Mouse (Mus musculus) monocyte, adult 2 months (primary cell): ENCODE results near the gene Ripor1.

ENCODE experiments used
- DNase-seq, 2 experiments: peaks; one replicate each; pipeline ENCODE4 v3.0.0; 2022; ENCODE audit warnings: low spot score in 2 of 2, low read depth in 1 of 2

The Ripor1 gene

DNA sequence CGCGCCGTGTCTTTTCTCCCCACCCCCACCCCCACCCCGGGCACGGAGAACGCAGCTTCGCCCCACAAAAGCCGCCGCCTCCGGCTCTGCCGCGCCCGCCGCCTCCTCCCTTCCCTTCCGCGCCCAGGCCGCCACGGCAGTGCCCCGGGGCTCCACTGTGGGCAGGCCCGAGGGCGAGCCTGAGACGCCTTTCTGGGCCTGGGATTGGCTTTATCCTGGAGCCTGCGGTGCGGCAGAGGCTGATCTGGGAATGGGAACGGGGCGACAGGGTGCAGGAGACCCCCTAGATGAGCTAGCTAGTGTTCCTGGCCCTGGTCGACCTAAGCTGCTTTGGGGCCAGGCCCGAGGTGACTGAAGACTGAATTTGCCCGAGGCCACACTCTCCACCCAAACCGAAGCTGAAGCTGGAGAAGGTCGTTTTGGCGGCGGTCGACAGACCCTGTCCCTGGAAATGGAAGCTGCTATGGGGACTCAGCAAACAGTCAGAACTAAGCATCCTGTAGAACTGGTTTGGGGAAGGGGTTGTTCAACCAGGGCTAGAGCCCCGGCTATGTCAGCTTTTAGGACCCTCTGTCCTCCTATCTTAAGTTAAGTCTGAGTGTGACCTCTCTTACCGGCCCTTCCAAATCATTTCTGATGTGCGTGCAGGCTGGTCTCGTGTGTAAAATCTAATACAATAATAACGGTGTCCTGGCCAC is 585 bp downstream of the Ripor1 start:
- DNase-seq: no peak

DNA sequence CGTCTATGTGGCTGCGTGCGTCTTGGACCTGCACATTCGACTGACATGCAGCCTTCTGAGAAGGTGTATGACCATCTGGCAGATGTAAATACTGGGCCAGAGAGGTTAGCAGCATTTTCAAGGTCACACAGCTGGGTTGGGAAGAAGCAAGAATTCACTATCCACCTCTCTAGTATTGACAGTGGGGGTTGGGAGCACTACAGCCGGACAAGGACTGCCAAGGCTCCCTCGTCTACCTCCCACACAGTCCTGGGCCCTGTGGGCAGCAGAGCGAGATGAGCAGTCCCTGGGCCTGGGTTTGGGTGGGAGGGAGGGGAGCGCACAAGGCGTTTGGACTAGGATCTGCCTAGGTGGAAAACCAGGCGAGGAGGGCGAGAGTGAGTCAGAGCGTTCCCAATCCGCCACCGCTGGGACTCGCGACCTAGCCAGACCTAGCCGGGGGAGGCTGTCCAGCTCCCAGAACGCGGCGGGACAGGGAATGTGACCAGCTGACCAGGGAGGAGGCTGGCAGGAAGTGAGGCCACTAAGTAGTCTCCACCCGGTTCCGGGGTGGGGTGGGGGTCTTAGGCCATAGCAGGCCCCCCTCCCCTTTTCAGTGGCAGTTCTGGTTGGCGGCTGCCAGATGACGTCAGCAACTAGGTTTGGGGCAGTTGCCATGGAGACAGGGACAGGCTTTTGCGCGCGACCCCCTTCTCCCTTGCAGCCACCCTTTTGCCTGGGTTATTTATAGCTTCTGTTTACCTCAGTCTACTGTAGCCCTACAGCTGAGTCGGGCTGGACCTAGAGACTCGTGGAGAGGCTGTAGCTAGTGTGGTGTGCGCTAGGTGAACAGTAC is 1.4 kb downstream of the Ripor1 start:
- DNase-seq: no peak

DNA sequence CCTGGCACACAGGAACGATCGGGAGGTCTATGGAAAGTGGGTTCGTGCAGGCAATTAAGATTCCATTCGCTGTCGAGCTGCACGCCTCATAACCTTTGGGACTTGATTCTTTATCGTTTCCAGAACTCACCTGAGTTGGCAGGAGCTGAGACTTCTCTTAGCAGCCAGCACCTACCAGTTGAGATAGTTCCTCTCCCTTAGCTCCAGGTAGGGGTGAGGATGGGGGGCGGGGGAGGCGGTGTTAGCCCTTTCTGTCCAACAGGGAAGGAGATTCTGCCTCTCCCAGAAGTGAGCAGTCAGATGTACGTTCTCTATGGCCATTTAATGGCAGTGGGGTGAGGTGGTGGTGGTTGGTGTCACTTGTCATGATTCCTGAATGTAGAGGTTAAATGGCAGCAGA is 2.0 kb downstream of the Ripor1 start:
- DNase-seq: no peak

DNA sequence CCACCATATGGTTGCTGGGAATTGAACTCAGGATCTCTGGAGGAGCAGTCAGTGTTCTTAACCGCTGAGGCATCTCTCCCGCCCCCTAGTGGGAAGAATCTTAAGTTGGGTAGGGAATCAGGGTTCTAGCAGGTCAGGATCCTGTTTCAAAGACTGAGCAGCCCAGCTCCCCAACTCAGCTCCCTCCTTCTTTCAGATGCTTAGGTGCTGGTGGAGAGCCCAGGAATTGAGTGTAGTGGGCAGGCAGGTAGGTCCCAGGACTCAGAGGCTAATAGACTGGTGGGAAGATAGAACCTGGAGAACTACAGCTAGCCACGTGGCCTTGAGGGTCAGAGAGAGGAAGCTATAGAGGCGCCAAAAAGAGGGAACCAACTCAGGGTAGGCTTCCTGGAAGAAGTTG is 2.6 kb downstream of the Ripor1 start:
- peak in 1 of 2 experiments; percentile 47 for DNase-seq

DNA sequence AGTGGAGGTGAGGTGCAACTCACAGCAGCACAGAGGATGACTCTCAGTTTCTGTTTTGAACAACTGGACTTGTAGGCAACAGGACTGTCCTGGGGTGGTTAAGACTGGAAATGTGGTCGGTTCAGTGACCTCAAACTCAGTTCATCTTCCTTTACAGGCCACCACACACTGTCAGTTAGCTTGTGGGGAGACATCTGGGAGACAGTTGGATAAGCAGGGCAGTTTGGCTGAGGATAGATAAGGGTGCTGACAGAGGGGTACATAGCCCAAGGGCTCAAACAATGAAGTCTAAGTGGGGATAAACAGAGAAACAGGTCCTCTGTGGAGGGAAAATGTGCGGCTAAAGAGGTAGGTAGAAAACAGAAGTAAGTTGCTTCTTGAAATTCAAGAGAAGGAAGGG is 4.3 kb downstream of the Ripor1 start:
- DNase-seq: no peak

DNA sequence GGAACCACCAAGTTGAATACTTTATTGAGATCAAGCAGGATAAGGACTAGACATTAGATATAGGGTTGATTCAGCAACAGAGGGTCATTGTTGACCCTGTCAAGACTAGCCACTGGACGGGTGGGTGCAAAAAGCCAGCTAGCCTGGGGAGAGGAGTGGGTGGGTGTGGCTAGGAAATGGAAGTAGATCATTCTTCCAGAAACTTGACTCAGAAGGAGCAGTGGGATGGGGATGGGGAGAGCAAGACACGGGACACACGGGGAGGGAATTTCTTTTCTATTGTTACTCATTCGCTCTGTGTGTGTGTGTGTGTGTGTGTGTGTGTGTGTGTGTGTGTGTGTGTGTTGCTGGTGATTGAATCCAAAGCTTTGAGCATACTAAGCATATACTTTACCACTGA is 4.7 kb downstream of the Ripor1 start:
- DNase-seq: no peak

DNA sequence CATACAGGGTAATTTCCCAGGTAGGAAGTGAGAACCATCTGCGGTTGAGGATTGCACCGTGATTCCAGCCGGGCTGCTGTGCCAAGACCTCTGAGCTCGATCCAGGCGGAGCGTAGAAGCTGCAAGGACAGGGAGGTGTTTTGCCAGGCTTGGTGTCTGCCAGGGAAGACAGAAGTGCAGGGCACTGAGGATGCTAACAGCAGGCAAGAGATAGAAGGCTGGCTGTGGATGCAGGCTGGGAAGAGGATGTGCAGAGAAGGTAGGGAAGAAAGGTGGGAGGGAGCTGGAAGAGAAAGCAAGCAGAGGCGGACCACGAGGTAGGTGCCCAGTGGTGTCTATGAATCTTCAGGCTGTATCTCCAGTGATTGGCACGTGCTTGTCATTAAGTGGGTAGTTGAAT is 6.8 kb downstream of the Ripor1 start:
- DNase-seq: no peak

DNA sequence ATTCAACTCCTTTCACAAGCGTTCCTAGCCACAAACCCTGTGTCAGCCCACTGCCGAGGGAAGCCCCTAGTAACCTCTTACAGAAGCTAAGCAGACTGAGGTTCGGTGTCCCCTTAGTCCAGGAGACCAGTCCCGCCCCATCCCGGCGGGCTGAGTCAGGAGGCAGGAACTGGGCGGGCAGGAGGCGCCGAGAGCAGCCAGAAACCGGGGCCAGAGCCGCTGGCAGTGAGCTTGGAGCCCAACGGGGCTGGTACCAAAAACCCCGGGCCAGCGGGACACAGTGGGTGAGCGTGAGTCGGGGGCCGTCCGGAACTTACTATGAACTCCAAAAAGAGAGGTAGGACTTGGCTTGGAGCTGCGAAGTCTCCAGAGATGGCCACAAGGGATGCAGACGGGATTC is 8.0 kb downstream of the Ripor1 start:
- DNase-seq: no peak

DNA sequence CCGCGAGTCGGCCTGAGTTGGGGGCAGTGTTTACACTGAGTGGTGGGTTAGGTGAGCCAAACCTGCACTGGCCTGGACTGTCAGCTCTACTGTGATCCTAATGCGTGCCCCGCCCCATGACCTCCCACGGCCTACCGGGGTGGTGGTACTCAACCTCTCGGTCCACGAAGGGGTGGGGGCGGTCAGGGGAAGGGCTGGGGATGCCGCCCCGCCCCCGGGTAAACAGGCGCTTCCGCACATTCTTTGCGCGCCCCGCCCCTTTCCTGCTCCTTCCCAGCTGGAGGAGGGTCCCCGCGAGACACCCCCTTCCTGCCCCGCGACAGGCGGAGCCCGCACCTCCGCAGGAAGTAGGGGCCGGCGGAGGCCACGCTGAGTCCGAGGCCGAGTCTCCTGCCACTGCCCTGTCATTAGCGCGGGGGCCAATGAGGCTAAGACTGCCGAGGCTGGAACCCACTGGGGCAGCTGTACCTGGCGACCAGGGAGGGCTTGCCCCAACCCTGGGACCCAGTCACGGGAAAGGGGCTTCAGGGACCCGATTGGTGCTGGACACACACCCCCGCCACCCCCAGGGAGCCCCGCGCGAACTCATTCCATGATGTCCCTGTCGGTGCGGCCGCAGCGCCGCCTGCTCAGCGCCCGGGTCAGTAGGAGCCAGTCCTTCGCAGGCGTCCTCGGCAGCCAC is 8.9 kb downstream of the Ripor1 start:
- DNase-seq: no peak

DNA sequence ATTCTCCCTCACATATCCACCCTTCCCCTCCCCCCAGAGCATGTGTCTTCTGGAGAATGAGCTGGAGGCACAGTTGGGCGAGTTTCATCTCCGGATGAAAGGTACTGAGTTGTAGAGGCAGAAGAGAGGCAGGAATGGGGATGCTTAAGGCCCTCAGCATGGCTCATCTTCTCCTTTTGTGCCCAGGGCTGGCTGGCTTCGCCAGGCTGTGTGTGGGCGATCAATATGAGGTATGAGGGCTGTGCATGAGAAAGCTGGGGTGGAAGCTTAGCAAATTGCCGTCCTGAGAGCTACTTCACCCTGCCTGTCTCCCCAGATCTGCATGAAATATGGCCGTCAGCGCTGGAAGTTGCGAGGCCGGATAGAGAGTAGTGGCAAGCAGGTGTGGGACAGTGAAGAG is 10.9 kb downstream of the Ripor1 start:
- no peak for DNase-seq

DNA sequence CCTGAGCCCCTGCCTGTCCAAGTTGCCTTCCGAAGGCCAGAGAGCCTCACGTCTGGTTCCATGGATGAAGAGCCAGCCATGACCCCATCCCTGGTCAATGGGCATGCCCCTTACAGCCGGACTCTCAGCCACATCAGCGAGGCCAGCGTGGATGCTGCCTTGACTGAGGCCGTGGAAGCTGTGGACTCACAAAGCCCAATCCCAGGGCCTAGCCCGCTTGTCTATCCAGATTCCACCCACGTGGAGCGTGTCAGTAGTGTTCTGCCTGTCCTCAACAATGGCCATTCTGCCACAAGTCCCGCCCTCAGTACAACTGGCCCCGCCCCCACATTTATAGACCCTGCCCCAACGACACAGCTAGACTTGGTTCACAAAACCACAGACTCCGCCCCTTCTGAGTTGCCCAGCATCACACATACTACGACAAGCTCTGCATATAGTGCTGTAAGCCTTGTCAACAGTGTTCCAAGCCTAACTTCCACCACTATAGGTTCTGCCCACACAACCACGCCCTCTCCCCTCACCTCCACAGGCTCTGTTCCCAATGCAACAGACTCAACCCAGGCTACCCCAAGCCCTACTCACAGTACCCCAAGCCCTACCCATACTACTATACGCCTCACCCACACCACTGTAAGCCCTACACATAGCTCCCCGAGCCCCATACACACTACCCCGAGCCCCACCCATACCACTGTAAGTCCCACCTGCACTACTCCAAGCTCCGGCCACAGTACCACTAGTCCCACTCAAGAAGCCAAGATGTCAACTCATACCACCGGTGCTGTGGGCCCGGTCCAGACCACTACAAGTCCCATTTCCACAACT is 12.6 kb downstream of the Ripor1 start:
- DNase-seq: no peak

DNA sequence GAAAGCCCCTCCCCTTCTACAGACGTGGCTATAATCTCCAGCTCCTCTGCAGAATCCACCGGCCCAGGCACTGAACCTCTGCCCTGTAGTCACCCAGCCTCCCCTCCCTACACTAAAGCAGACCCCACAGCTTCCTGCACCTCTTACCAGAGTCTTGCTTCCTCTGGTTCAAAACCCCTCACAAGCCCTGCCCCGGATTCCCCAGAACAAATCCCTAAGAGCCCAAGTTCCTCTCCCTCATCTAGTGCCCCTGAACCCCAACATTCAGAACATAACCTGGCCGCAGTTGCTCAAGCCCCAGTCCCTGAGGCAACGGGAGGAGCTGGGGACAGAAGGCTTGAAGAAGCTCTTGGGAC is 13.2 kb downstream of the Ripor1 start:
- no peak for DNase-seq

DNA sequence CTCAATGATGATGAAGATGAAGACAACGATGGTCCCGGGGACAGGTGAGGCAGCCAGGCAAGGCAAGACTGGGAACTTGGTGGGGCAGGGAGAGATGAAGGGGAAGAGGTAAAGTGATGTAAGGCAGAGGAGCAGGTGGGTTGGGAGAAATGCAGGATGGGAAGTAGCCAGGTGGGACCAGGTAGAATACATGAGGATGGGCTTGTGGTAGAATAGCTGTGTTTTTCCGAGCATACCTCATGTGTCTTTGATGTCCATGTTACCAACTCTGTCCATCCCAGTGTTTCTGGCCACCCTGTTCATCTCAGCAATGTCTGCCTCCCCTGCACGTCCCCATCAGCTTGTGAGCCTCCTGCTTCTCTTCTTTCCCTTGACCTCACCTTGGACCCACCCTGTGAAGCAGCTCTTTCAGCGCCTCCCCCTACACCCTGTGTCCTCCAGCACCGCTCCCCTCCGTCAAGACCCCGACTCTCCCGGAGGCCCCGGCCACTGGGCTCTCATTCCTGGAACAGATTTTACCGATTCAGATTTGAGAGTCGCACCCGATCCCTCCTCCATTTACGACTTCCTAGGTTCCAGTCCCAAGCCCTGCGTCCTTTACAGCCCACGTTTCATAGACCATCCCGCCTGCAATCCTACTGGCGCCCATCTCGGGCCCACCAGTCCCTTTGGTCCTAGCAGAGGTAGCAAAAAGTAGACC is 14.0 kb downstream of the Ripor1 start:
- no peak for DNase-seq

DNA sequence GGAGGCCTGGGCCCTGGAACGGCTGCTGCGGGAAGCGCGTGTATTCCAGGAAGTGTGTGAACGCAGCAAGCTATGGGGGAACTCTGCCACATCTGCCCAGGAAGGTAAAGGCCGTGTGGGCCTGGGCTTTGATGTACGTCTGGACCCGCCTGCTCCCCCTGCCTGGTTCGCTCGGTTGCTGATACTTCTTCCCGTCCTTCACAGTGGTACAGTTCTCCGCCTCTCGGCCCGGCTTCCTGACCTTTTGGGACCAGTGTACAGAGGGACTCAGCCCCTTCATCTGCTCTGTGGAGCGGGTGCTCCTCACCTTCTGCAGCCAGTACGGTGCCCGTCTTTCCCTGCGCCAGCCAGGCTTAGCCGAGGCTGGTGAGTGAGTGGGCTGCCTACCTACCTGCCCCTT is 15.2 kb downstream of the Ripor1 start:
- DNase-seq: no peak

DNA sequence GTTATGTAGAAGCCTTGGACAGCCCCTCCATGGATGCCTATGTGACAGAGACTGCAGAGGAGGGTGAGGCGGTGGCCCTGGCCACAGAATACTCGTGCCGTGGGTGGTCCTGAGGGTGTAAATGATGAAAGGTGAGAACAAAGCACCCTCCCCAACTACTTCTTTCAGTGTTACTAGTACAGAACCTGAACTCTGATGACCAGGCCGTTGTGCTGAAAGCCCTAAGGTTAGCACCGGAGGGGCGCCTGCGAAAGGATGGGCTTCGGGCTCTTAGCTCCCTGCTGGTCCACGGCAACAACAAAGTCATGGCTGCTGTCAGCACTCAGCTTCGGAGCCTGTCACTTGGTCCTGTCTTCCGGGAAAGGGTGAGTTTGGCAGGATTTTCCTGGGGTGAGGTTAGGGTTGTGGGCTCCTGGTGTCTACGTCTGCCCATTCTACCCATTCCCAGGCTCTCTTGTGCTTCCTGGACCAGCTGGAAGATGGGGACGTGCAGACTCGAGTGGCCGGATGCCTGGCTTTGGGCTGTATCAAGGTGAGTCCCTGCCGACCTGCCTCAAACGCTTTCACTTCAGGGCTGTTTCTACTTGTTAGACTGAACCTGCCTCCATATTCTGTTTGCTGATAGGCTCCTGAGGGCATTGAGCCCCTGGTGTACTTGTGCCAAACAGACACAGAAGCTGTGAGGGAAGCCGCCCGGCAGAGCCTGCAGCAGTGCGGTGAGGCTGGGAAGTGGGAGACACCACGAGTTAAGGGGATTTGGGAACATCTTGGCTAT is 16.1 kb downstream of the Ripor1 start:
- no peak for DNase-seq

DNA sequence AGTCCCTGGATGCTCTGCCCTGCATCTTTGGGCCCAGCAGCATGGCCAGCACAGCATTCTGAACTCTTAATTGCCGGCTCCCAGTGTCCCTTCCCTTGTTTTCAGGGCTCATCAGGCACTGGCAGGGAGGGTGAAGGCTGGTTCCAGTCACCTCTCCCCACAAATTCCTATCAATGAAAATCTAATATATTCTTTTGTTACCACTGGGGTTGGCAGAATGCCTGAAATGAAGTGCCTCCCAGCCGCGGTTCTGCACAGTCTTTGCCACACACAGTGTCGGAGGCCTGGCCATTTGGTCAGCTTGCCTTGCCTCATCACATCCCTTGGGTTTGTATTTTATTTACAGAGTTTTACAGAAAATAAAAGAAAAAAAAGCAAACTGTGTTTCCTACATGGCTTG is 16.8 kb downstream of the Ripor1 start:
- no peak for DNase-seq

DNA sequence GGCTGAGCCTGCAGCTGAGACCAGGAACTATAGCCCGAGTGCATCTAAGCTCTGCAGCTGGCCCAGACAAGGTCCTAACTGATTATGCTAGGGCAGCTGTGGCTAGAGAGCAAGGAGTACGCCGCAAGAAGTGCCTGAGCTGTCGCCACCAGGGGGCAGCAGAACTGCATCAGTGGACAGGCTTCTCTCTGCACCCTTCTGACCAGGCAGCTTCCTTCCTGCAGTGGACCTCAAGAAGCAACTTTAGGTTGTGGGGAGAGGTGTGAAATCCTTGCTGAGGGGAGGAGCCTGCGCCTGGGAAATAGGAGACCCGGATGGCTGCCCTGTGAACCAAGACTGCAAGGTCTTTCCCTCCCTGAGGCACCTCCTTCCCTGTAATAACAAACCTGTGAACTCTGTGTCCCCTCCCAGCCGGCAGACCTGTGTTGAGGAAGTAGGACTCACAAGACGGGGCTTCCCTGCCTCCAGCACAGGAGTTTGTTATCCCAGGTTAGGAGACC is 17.4 kb downstream of the Ripor1 start:
- peak; percentile 71 to 87 for DNase-seq

DNA sequence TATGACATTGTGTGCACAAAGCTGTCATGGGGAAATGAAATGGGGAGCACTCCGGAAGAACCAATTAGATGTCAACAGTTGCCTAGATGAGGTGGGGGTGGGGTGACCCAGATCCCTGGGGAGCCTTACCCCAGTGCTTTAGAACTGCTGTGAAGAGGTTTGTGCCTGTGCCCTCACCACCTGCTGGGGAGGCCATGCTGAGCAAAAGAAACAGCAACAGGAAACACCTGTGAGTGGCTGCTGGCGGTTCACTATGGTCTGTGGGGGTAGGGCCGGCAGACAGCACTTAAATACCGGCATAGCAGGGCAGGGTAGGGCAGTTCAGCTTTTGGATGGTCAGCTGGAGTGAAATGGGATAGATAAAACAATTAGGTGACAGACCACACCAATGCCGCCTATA is 18.1 kb downstream of the Ripor1 start:
- no peak for DNase-seq

DNA sequence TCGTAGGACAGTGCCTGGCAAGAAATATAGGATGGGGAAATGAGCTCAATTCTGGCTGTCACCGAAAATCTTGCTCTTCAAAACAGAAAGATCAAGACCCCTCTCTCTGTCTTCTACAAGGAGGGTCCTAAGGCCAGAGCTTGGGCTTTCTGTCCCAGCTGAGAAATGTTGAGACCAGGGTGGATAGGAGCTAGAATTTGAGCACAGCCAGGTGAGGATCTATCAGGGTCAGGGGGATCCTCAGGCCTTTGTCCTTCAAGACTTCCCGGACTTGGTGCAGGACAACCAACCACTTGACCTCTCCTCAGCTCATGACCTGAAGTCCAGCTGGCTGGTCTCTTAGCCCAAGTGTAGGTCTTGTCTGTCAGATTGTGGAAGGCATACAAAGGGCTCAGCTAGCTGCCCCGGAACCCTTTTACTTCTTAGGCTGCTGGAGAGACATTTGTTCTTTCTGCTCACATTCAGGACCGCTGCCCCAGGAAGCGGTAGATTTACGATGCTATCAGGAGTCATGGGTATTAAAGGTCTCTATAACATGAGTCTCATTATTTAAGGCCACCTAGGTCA is 18.7 kb downstream of the Ripor1 start:
- no peak for DNase-seq

DNA sequence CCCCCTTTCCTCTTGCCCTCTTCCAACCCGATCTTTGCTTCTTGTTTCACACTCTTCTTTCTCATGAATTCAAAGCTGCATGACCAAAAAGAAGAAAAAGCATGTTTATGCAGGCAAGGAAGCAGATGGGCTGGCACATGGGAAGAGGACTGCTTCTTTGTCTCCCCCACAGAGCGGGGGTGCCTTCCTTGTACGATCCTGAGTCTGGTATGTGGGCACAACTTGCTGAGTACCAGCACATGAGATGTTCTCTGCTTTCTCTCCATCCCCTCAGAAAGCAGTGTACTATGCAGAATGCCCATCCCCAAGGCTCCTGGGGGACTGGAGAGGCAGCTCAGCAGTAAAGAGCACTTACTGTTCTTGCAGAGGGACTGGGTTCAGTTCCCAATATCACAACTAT is 19.3 kb downstream of the Ripor1 start:
- DNase-seq: no peak
